Mouse (Mus musculus) forebrain, postnatal 0 days (tissue): Measurements from ENCODE around the gene Mfap2. TPM values are rescaled to one million over a fixed set of nuclear protein-coding genes. Genes with fewer than 3 reads are reported as not detected.

ENCODE experiments used
- ATAC-seq: fragments of 200-750 bp; cut with Nextera tagmentation; 2 replicates; pipeline ENCODE4 v1.8.0; 2017; ENCODE audit warnings: mild to moderate bottlenecking, moderate library complexity
- DNase-seq: peaks from one replicate; pipeline ENCODE4 v3.0.0-alpha.2; 2015
- H3K27ac ChIP-seq: fragments of 300-500 bp; sonication (generic); 2 replicates; pipeline ENCODE4 v1.5.1; 2014; ENCODE audit warnings: low read depth, mild to moderate bottlenecking, antibody characterized with exemption, low read length, moderate library complexity, mixed read lengths
- H3K27me3 ChIP-seq: fragments of 300-500 bp; sonication (generic); 2 replicates; pipeline ENCODE4 v1.6.1; 2014; ENCODE audit warnings: mild to moderate bottlenecking, low read length, mixed read lengths; ENCODE audit not compliant: insufficient read depth
- H3K36me3 ChIP-seq: fragments of 300-500 bp; sonication (generic); 2 replicates; pipeline ENCODE4 v1.6.1; 2014; ENCODE audit warnings: mild to moderate bottlenecking, moderate library complexity; ENCODE audit not compliant: insufficient read depth
- H3K4me1 ChIP-seq: fragments of 300-500 bp; sonication (generic); 2 replicates; pipeline ENCODE4 v1.6.1; 2014; ENCODE audit warnings: antibody characterized with exemption; ENCODE audit not compliant: insufficient read depth
- H3K4me2 ChIP-seq: fragments of 300-500 bp; sonication (generic); 2 replicates; pipeline ENCODE4 v1.6.1; 2014; ENCODE audit warnings: low read depth, mild to moderate bottlenecking, moderate library complexity
- H3K4me3 ChIP-seq: fragments of 300-500 bp; sonication (generic); 2 replicates; pipeline ENCODE4 v1.5.1; 2014; ENCODE audit warnings: low read depth, low read length, mixed read lengths
- H3K9ac ChIP-seq: fragments of 300-500 bp; sonication (generic); 2 replicates; pipeline ENCODE4 v1.6.1; 2014; ENCODE audit warnings: mild to moderate bottlenecking
- H3K9me3 ChIP-seq: fragments of 300-500 bp; sonication (generic); 2 replicates; pipeline ENCODE4 v1.6.1; 2016; ENCODE audit warnings: low read length
- CTCF ChIP-seq: sonication (generic); IDR thresholded peaks from 2 replicates; pipeline ENCODE4 v1.5.1; 2016; ENCODE audit warnings: antibody characterized with exemption, control low read depth, low read depth
- WGBS: fragments of 180-500 bp; shearing (Covaris S2); extraction: QIAGEN DNeasy Blood & Tissue Kit; methylation state at CpG from one replicate; pipeline ENCODE4 v1.1.7; 2014; 5-methylcytosine and 5-hydroxymethylcytosine counted together
- polyA plus RNA-seq: library from polyadenylated mRNA; unstranded; fragments of >200 nt; fragmentation: Nextera tagmentation; extraction: Ambion mirVana; gene quantifications from 2 replicates; pipeline ENCODE4 v1.2.1, GENCODE M21; 2015
- total RNA-seq: library from RNA; depleted of rRNA; stranded (reverse); fragments of >200 nt; gene quantifications from 2 replicates; pipeline ENCODE4 v1.2.3, GENCODE M21; 2014

Mfap2 gene
- total and polyA plus RNA-seq, 2 experiments from 2014 or later: 25.1 to 124 TPM

GRCm38 (mm10) chr4:140964620-140965019 is 45.6 kb upstream of the Mfap2 start:
- Histone ChIP-seq H3K27me3 (no peaks in the 10 kb centered on the region), H3K4me3 (no peak overlapping the region), H3K9me3 (no peaks in the 10 kb centered on the region), H3K4me2 (no peak overlapping the region), H3K27ac (no peak overlapping the region), H3K36me3 (peaks cover 31% of the 10 kb centered on the region), H3K9ac (no peak overlapping the region), H3K4me1 (peaks cover 14% of the 10 kb centered on the region)
- TF ChIP-seq CTCF: peak; percentile 91
- DNase-seq (peak; percentile 86), ATAC-seq (peak; percentile 29; the same call in 1 of the 2 replicates)
- WGBS: 7% methylated on average over 7 of the region's 7 CpGs

GRCm38 (mm10) chr4:140967386-140968159 is 42.6 kb upstream of the Mfap2 start:
- Histone ChIP-seq H3K9me3 (no peaks in the 10 kb centered on the region), H3K27me3 (no peaks in the 10 kb centered on the region), H3K36me3 (peaks cover 55% of the 10 kb centered on the region), H3K4me3 (no peak overlapping the region), H3K27ac (no peak overlapping the region), H3K4me2 (no peak overlapping the region), H3K9ac (no peak overlapping the region), H3K4me1 (peaks cover 4% of the 10 kb centered on the region)
- 87% methylated on average over 11 of the region's 11 CpGs for WGBS
- ATAC-seq: no peak
- no peak for TF ChIP-seq CTCF
- DNase-seq: no peak

GRCm38 (mm10) chr4:140971691-140972090 is 38.5 kb upstream of the Mfap2 start:
- H3K9ac ChIP-seq: no peak overlapping the region

GRCm38 (mm10) chr4:140974408-140974807 is 35.8 kb upstream of the Mfap2 start:
- Histone ChIP-seq H3K4me2 (no peak overlapping the region), H3K4me1 (no peaks in the 10 kb centered on the region), H3K27ac (no peak overlapping the region), H3K27me3 (no peaks in the 10 kb centered on the region), H3K9me3 (no peaks in the 10 kb centered on the region), H3K9ac (no peak overlapping the region), H3K36me3 (peaks cover 89% of the 10 kb centered on the region), H3K4me3 (no peak overlapping the region)
- 96% methylated on average over 6 of the region's 6 CpGs for WGBS
- no peak for TF ChIP-seq CTCF
- ATAC-seq (no peak), DNase-seq (no peak)

More at GRCm38 (mm10) chr4:140971691-140972090, 38.5 kb upstream of the Mfap2 start:
- Histone ChIP-seq H3K27me3 (no peaks in the 10 kb centered on the region), H3K4me1 (no peaks in the 10 kb centered on the region), H3K9me3 (no peaks in the 10 kb centered on the region), H3K36me3 (peaks cover 87% of the 10 kb centered on the region), H3K4me3 (no peak overlapping the region), H3K27ac (no peak overlapping the region), H3K4me2 (no peak overlapping the region)
- no peak for TF ChIP-seq CTCF
- DNase-seq (no peak), ATAC-seq (no peak)
- WGBS: 83% methylated on average over 13 of the region's 13 CpGs

- no peak overlapping the region for H3K9ac ChIP-seq
- no peak for TF ChIP-seq CTCF
- no peaks in the 10 kb centered on the region for H3K27me3 ChIP-seq
- no peak overlapping the region for H3K4me3 ChIP-seq
- 96% methylated on average over 7 of the region's 7 CpGs for WGBS
- H3K27ac ChIP-seq: no peak overlapping the region
- no peaks in the 10 kb centered on the region for H3K9me3 ChIP-seq
- H3K4me1 ChIP-seq: no peaks in the 10 kb centered on the region
- ATAC-seq (no peak), DNase-seq (no peak)
- H3K4me2 ChIP-seq: no peak overlapping the region
- H3K36me3 ChIP-seq: peaks cover 90% of the 10 kb centered on the region
Observed at GRCm38 (mm10) chr4:140975356-140975755, 34.9 kb upstream of the Mfap2 start.

GRCm38 (mm10) chr4:140977278-140977677 is 32.9 kb upstream of the Mfap2 start:
- 92% methylated on average over 10 of the region's 10 CpGs for WGBS
- ATAC-seq: no peak
- no peak overlapping the region for H3K4me3 ChIP-seq

GRCm38 (mm10) chr4:140977886-140978692 is 32.1 kb upstream of the Mfap2 start:
- peaks cover 66% of the 10 kb centered on the region for H3K36me3 ChIP-seq
- 93% methylated on average over 14 of the region's 14 CpGs for WGBS
- TF ChIP-seq CTCF: no peak

More at GRCm38 (mm10) chr4:140977278-140977677, 32.9 kb upstream of the Mfap2 start:
- no peak for TF ChIP-seq CTCF
- no peaks in the 10 kb centered on the region for H3K27me3 ChIP-seq
- H3K9ac ChIP-seq: no peak overlapping the region
- H3K9me3 ChIP-seq: no peaks in the 10 kb centered on the region
- no peak for DNase-seq
- no peaks in the 10 kb centered on the region for H3K4me1 ChIP-seq
- H3K27ac ChIP-seq: no peak overlapping the region
- peaks cover 74% of the 10 kb centered on the region for H3K36me3 ChIP-seq
- no peak overlapping the region for H3K4me2 ChIP-seq

More at GRCm38 (mm10) chr4:140977886-140978692, 32.1 kb upstream of the Mfap2 start:
- Histone ChIP-seq H3K4me1 (no peaks in the 10 kb centered on the region), H3K27me3 (no peaks in the 10 kb centered on the region), H3K9me3 (no peaks in the 10 kb centered on the region), H3K9ac (no peak overlapping the region), H3K4me2 (no peak overlapping the region), H3K27ac (no peak overlapping the region), H3K4me3 (no peak overlapping the region)
- DNase-seq: no peak
- no peak for ATAC-seq
